Mouse (Mus musculus): Measurements from ENCODE around the gene Myo1c.

DNA sequence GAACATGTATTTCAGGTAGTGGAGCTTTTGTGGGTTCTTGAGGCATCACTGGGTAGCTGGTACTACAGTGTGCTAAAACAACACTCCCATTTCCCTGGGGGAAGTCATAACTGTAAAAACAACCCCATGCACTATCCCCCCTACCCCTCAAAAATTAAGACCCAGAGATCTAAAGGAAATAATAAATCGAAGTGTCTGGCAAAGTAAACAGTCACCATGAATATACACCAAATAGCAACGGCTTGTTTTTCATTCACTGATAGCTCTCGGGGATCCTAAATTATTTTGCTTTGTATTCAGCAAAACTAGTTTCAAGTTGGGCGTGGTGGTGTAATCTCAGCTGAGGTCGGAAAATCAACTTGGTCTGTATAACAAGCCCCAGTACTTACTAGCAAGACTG, 20.2 kb upstream of the Myo1c start:
- TF ChIP-seq POLR2A (IDR thresholded peaks at IDR 0.05; ENCODE audit: low read depth, low read length) (no peak), CTCF (IDR thresholded peaks at IDR 0.05; ENCODE audit: extremely low read depth, insufficient read depth, insufficient read length, insufficient replicate concordance) (no peak)

All from spleen, adult 2 months (tissue).